Mouse (Mus musculus): ENCODE results near the gene Olfr803. TPM values are rescaled to one million over a fixed set of nuclear protein-coding genes. Genes with fewer than 3 reads are reported as not detected.

Olfr803 gene
- polyA plus RNA-seq, 1 experiment from 2014 or later = not detected

- Histone ChIP-seq H3K36me3 (ENCODE audit: insufficient read depth) (no peaks in the 10 kb centered on the region), H3K27ac (ENCODE audit: low read depth) (no peak overlapping the region), H3K9me3 (ENCODE audit: low read depth, low read length) (no peaks in the 10 kb centered on the region), H3K4me2 (no peak overlapping the region), H3K9ac (no peak overlapping the region), H3K27me3 (ENCODE audit: insufficient read depth, low read length) (no peaks in the 10 kb centered on the region), H3K4me1 (ENCODE audit: insufficient read depth) (no peaks in the 10 kb centered on the region), H3K4me3 (ENCODE audit: low read depth, low read length) (no peak overlapping the region)
- ATAC-seq (ENCODE audit: insufficient read depth) = no peak
- DNase-seq = no peak
- 75% methylated on average over 1 of the region's 1 CpGs for WGBS
- TF ChIP-seq CTCF (IDR thresholded peaks at IDR 0.05; ENCODE audit: low read depth) = no peak
Measured at GRCm38 (mm10) chr10:129651763-129652162, 42.3 kb downstream of the Olfr803 start.

Small RNA genes lying within 50 kb of the gene (microRNA-seq; reads per million reads assigned to microRNA genes)
- not detected for gene Gm24485 (ENCODE audit: borderline number of aligned reads)

Other genes starting within 250 kb of the Olfr803 start
- not detected in 2 replicates for gene Olfr787, start 232.4 kb downstream of the Olfr803 start, polyA plus RNA-seq (2014; fragmentation: Nextera tagmentation; extraction: Ambion mirVana)
- gene Olfr788, start 223.3 kb downstream of the Olfr803 start, polyA plus RNA-seq (2014; fragmentation: Nextera tagmentation; extraction: Ambion mirVana) = not detected in 2 replicates
- gene Olfr789, start 209.5 kb downstream of the Olfr803 start, polyA plus RNA-seq (2014; fragmentation: Nextera tagmentation; extraction: Ambion mirVana) = not detected in 2 replicates
- gene Olfr790, start 195.8 kb downstream of the Olfr803 start, polyA plus RNA-seq (2014; fragmentation: Nextera tagmentation; extraction: Ambion mirVana) = not detected in 2 replicates
- not detected in 2 replicates for gene Olfr791, start 172.5 kb downstream of the Olfr803 start, polyA plus RNA-seq (2014; fragmentation: Nextera tagmentation; extraction: Ambion mirVana)
- not detected in 2 replicates for gene Olfr792, start 155.1 kb downstream of the Olfr803 start, polyA plus RNA-seq (2014; fragmentation: Nextera tagmentation; extraction: Ambion mirVana)
- not detected in 2 replicates for gene Olfr794, start 126.6 kb downstream of the Olfr803 start, polyA plus RNA-seq (2014; fragmentation: Nextera tagmentation; extraction: Ambion mirVana)
- gene Olfr796, start 81.7 kb downstream of the Olfr803 start, polyA plus RNA-seq (2014; fragmentation: Nextera tagmentation; extraction: Ambion mirVana) = not detected in 2 replicates
- not detected in 2 replicates for gene Olfr798, start 66.4 kb downstream of the Olfr803 start, polyA plus RNA-seq (2014; fragmentation: Nextera tagmentation; extraction: Ambion mirVana)
- not detected in 2 replicates for gene Olfr799, start 56.8 kb downstream of the Olfr803 start, polyA plus RNA-seq (2014; fragmentation: Nextera tagmentation; extraction: Ambion mirVana)
- gene Olfr800, start 36.6 kb downstream of the Olfr803 start, polyA plus RNA-seq (2014; fragmentation: Nextera tagmentation; extraction: Ambion mirVana) = not detected in 2 replicates
- gene Olfr801, start 20.4 kb downstream of the Olfr803 start, polyA plus RNA-seq (2014; fragmentation: Nextera tagmentation; extraction: Ambion mirVana) = not detected in 2 replicates
- not detected in 2 replicates for gene Olfr802, start 6.1 kb downstream of the Olfr803 start, polyA plus RNA-seq (2014; fragmentation: Nextera tagmentation; extraction: Ambion mirVana)
- gene Olfr804, start 8.9 kb upstream of the Olfr803 start, polyA plus RNA-seq (2014; fragmentation: Nextera tagmentation; extraction: Ambion mirVana) = not detected in 2 replicates
- gene Olfr805, start 35.1 kb upstream of the Olfr803 start, polyA plus RNA-seq (2014; fragmentation: Nextera tagmentation; extraction: Ambion mirVana) = not detected in 2 replicates
- not detected in 2 replicates for gene Olfr806, start 47.6 kb upstream of the Olfr803 start, polyA plus RNA-seq (2014; fragmentation: Nextera tagmentation; extraction: Ambion mirVana)
- not detected in 2 replicates for gene Olfr807, start 63.5 kb upstream of the Olfr803 start, polyA plus RNA-seq (2014; fragmentation: Nextera tagmentation; extraction: Ambion mirVana)
- not detected in 2 replicates for gene Olfr808, start 71.2 kb upstream of the Olfr803 start, polyA plus RNA-seq (2014; fragmentation: Nextera tagmentation; extraction: Ambion mirVana)
- not detected in 2 replicates for gene Olfr809, start 80.4 kb upstream of the Olfr803 start, polyA plus RNA-seq (2014; fragmentation: Nextera tagmentation; extraction: Ambion mirVana)
- gene Olfr810, start 100.6 kb upstream of the Olfr803 start, polyA plus RNA-seq (2014; fragmentation: Nextera tagmentation; extraction: Ambion mirVana) = not detected in 2 replicates
- not detected in 2 replicates for gene Olfr811, start 110.1 kb upstream of the Olfr803 start, polyA plus RNA-seq (2014; fragmentation: Nextera tagmentation; extraction: Ambion mirVana)
- gene Olfr812, start 151.8 kb upstream of the Olfr803 start, polyA plus RNA-seq (2014; fragmentation: Nextera tagmentation; extraction: Ambion mirVana) = not detected in 2 replicates
- gene Olfr813, start 161.1 kb upstream of the Olfr803 start, polyA plus RNA-seq (2014; fragmentation: Nextera tagmentation; extraction: Ambion mirVana) = not detected in 2 replicates
- gene Olfr814, start 185.6 kb upstream of the Olfr803 start, polyA plus RNA-seq (2014; fragmentation: Nextera tagmentation; extraction: Ambion mirVana) = not detected in 2 replicates
- not detected in 2 replicates for gene Olfr815, start 211.6 kb upstream of the Olfr803 start, polyA plus RNA-seq (2014; fragmentation: Nextera tagmentation; extraction: Ambion mirVana)
- not detected in 2 replicates for gene Olfr816, start 221.3 kb upstream of the Olfr803 start, polyA plus RNA-seq (2014; fragmentation: Nextera tagmentation; extraction: Ambion mirVana)

Measured in lung, embryonic 14.5 days (tissue).